Mouse (Mus musculus) heart, adult 2 months (tissue): ENCODE measurements at regions not wholly inside any gene's neighbourhood (a gene's known extent, or its start where the extent isn't known, plus 50 kb on each side); places are given as distances from the start of the nearest gene placed in this dataset.

Experiments used
- CTCF ChIP-seq: fragments of 200-600 bp; IDR thresholded peaks from 2 replicates; pipeline ENCODE4 v1.8.1; 2022; ENCODE audit warnings: antibody characterized with exemption, mild to moderate bottlenecking, moderate library complexity
- POLR2A ChIP-seq: fragments of 200-500 bp; IDR thresholded peaks from 2 replicates; pipeline ENCODE4 v1.6.1; 2011; ENCODE audit warnings: mild to moderate bottlenecking, low read depth, low read length, control low read depth; ENCODE audit not compliant: insufficient read depth

- TF ChIP-seq CTCF = no peak
- no peak for TF ChIP-seq POLR2A
Measured at GRCm38 (mm10) chr9:50244982-50245671, 99.6 kb downstream of the Rpl10-ps3 start.
